ENCODE assay signal across 19 mouse cellular contexts in the genomic region with DNA sequence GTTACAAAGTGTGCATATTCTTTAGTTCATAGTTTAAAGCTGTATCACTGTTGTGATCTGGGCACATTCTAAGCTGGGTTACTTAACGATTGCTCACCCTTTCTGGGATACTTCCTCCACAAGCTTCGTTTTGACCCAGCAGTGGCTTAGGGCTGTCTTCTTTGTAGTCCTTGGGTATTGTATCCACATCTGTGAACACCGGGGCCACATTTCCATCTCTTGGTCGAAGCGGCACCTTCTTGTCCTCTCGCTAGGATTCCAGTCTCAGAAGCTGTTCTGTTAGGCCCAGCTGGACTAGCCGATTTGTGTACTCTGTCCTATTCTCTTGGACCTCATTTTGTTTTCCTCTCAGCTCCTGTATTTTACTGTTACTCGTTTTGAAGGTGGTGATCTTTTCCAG. TPM values are rescaled to one million over a fixed set of nuclear protein-coding genes. Genes with fewer than 3 reads are reported as not detected.
DNase-seq lines count a peak whose midpoint lies in the region; ATAC-seq and TF ChIP-seq lines count a peak whose summit lies in the region.
"Had no signal": no experiment of that assay in that cellular context is flagged by ENCODE, and none has a peak within 500 bp of the region (broad histone marks: within the 10 kb centered on the region; RNA-seq: fewer than 3 reads in every experiment).

No protein-coding gene starts in this region.

- peak overlapping the region in 2 of 3 experiments; percentile 1 to 22 for H3K4me3 ChIP-seq in CH12.LX (replicated peaks in 1 of 3; ENCODE audit: low read depth in 2 of 3, low read length in 2 of 3, poor library complexity in 1 of 3)
- H3K4me3 ChIP-seq in liver, embryonic 11.5 days (ENCODE audit: low read depth, low read length), result no peak overlapping the region

- peaks cover 6% of the 10 kb centered on the region; the same call in 1 of the 2 replicates for H3K79me2 ChIP-seq in CH12.LX (replicated peaks; ENCODE audit: control insufficient read depth, extremely low read depth, insufficient read depth, poor library complexity, severe bottlenecking)

- in situ Hi-C loops in CH12.LX (cut with MboI; ENCODE audit: low pct_ligation_motif_present, low pct_unique_long_range_greater_than_20kb, low sequenced_read_pairs), result no loop called here

- 75% methylated on average over 8 of the region's 8 CpGs for WGBS in liver, embryonic 11.5 days

- peak overlapping the region; percentile 85 for H3K4me2 ChIP-seq in CH12.LX (ENCODE audit: insufficient read depth, low read depth, poor library complexity, severe bottlenecking)
- H3K4me2 ChIP-seq in liver, embryonic 11.5 days, result no peak overlapping the region

- no peak for TF ChIP-seq RAD21 in CH12.LX (IDR thresholded peaks at IDR 0.05; ENCODE audit: low read depth, low read length)

- no peak for ATAC-seq in liver, embryonic 11.5 days (replicated peaks; ENCODE audit: low FRiP score)
- ATAC-seq: activated CD4-positive, CD25-positive, alpha-beta regulatory T cell, adult 4 months; CD4-positive, CD25-positive, alpha-beta regulatory T cell, adult 4 months; Patski had no signal

- peaks cover 0 to 6% of the 10 kb centered on the region in 2 experiments for H3K36me3 ChIP-seq in CH12.LX (replicated peaks in 1 of 2; ENCODE audit: control insufficient read depth in 1 of 2, insufficient read depth in 1 of 2, low read length in 1 of 2)
- H3K36me3 ChIP-seq in liver, embryonic 11.5 days (ENCODE audit: control insufficient read depth, insufficient read depth, low read length), result no peaks in the 10 kb centered on the region
- H3K36me3 ChIP-seq: G1E had no signal

- H3K4me1 ChIP-seq in CH12.LX (ENCODE audit: control insufficient read depth in 1 of 2, insufficient read depth in 2 of 2), result peaks cover 10 to 31% of the 10 kb centered on the region in 2 experiments
- H3K4me1 ChIP-seq in liver, embryonic 11.5 days (replicated peaks; ENCODE audit: control insufficient read depth, insufficient read depth, low read length), result no peaks in the 10 kb centered on the region

- H3K27me3 ChIP-seq in CH12.LX (replicated peaks), result no peaks in the 10 kb centered on the region
- H3K27me3 ChIP-seq in liver, embryonic 11.5 days (replicated peaks; ENCODE audit: control insufficient read depth, insufficient read depth, low read length), result no peaks in the 10 kb centered on the region
- H3K27me3 ChIP-seq: Patski had no signal

- peak overlapping the region; percentile 77 for H3K27ac ChIP-seq in CH12.LX (ENCODE audit: insufficient read depth, low read depth)
- H3K27ac ChIP-seq in liver, embryonic 11.5 days (ENCODE audit: low read depth, low read length), result no peak overlapping the region

- TF ChIP-seq POLR2A in CH12.LX (IDR thresholded peaks at IDR 0.05; ENCODE audit: low read depth, low read length), result 0 out of 2 replicates have a peak, but pooled peaks have one; percentile 24

- TF ChIP-seq CTCF in CH12.LX (conservative IDR thresholded peaks at IDR 0.05 in 1 of 2, IDR thresholded peaks at IDR 0.05 in 1 of 2; ENCODE audit: low read depth in 2 of 2, low read length in 2 of 2), result no peak

- no peak; the same call in 1 of the 2 replicates for TF ChIP-seq EP300 in CH12.LX (IDR thresholded peaks at IDR 0.05; ENCODE audit: low read length)

- H3K9me3 ChIP-seq in CH12.LX (replicated peaks; ENCODE audit: low read length), result no peaks in the 10 kb centered on the region
- H3K9me3 ChIP-seq in liver, embryonic 11.5 days (ENCODE audit: control insufficient read depth, low read length), result no peaks in the 10 kb centered on the region
- H3K9me3 ChIP-seq: G1E had no signal

- H3K9ac ChIP-seq in CH12.LX (ENCODE audit: insufficient read depth, low read depth), result peak overlapping the region; percentile 70
- H3K9ac ChIP-seq in liver, embryonic 11.5 days (ENCODE audit: low read depth, low read length), result no peak overlapping the region

- DNase-seq in CH12.LX (ENCODE audit: extremely low read depth), result no peak
- no peak for DNase-seq in liver, embryonic 11.5 days (ENCODE audit: low spot score)
- DNase-seq: adrenal gland, adult 2 months; adrenal gland, adult 8-10 months; adrenal gland, postnatal 10 days; adrenal gland, postnatal 14 days; adrenal gland, postnatal 25 days; adrenal gland, postnatal 36 days; B cell, adult 2 months; cerebellum, adult 11 months; cerebellum, adult 11-12 months; cerebellum, adult 18-20 months; cerebellum, adult 2 months; cerebellum, adult 8-10 months had no signal

- dilution Hi-C loops in CH12.LX (cut with MboI; ENCODE audit: extremely low pct_ligation_motif_present, extremely low pct_unique_long_range_greater_than_20kb, low sequenced_read_pairs), result no loop called here

TF ChIP-seq in CH12.LX, 34 proteins besides CTCF, POLR2A, EP300 and RAD21:
- TF ChIP-seq JUN (IDR thresholded peaks at IDR 0.05; ENCODE audit: insufficient read depth, low read depth, low read length) (no peak), MAZ (IDR thresholded peaks at IDR 0.05; ENCODE audit: low read depth, low read length) (no peak), ZMIZ1 (IDR thresholded peaks at IDR 0.05; ENCODE audit: low read depth, low read length) (peak; percentile 34; the same call in 1 of the 2 replicates), NELFE (IDR thresholded peaks at IDR 0.05; ENCODE audit: low read depth, low read length) (no peak), CHD2 (IDR thresholded peaks at IDR 0.05; ENCODE audit: low read length) (no peak), GABPA (IDR thresholded peaks at IDR 0.05; ENCODE audit: insufficient replicate concordance, low read depth, low read length) (no peak), JUND (conservative IDR thresholded peaks at IDR 0.05; ENCODE audit: low read depth, low read length) (peak; percentile 41; the same call in 1 of the 2 replicates), MEF2A (IDR thresholded peaks at IDR 0.05; ENCODE audit: borderline replicate concordance, low read depth, low read length) (no peak), PAX5 (IDR thresholded peaks at IDR 0.05; ENCODE audit: low read length) (no peak), SMC3 (IDR thresholded peaks at IDR 0.05; ENCODE audit: low read depth, low read length) (no peak), TBP (conservative IDR thresholded peaks at IDR 0.05; ENCODE audit: low read depth, low read length) (no peak), E2F4 (IDR thresholded peaks at IDR 0.05; ENCODE audit: insufficient replicate concordance, low read depth, low read length) (no peak), MXI1 (IDR thresholded peaks at IDR 0.05; ENCODE audit: low read depth, low read length) (no peak), ETS1 (conservative IDR thresholded peaks at IDR 0.05; ENCODE audit: low read depth, low read length) (no peak), CHD1 (IDR thresholded peaks at IDR 0.05; ENCODE audit: low read depth, low read length) (peak; percentile 45), HCFC1 (IDR thresholded peaks at IDR 0.05; ENCODE audit: low read depth, low read length) (0 out of 2 replicates have a peak, but pooled peaks have one; percentile 21), IRF4 (IDR thresholded peaks at IDR 0.05; ENCODE audit: low read depth, low read length) (peak; percentile 50), USF1 (IDR thresholded peaks at IDR 0.05; ENCODE audit: low read depth, low read length) (no peak), POLR2AphosphoS2 (IDR thresholded peaks at IDR 0.05; ENCODE audit: low read depth, low read length) (no peak), MAFK (IDR thresholded peaks at IDR 0.05; ENCODE audit: insufficient replicate concordance, low read length) (no peak), TCF12 (IDR thresholded peaks at IDR 0.05; ENCODE audit: low read depth, low read length) (no peak), UBTF (IDR thresholded peaks at IDR 0.05; ENCODE audit: low read depth, low read length) (peak; percentile 65; the same call in 1 of the 2 replicates), ZC3H11A (IDR thresholded peaks at IDR 0.05; ENCODE audit: low read depth, low read length) (no peak), NRF1 (IDR thresholded peaks at IDR 0.05; ENCODE audit: low read depth, low read length) (no peak), ZNF384 (IDR thresholded peaks at IDR 0.05; ENCODE audit: low read depth, low read length) (no peak), BHLHE40 (IDR thresholded peaks at IDR 0.05; ENCODE audit: low read depth, low read length) (peak; percentile 26; the same call in 1 of the 2 replicates), MYC (IDR thresholded peaks at IDR 0.05; ENCODE audit: low read depth, low read length) (no peak), ZKSCAN1 (IDR thresholded peaks at IDR 0.05; ENCODE audit: borderline replicate concordance, low read depth, low read length) (no peak), MAX (IDR thresholded peaks at IDR 0.05; ENCODE audit: low read length) (0 out of 2 replicates have a peak, but pooled peaks have one; percentile 29), ELF1 (IDR thresholded peaks at IDR 0.05; ENCODE audit: low read depth, low read length) (no peak), USF2 (conservative IDR thresholded peaks at IDR 0.05; ENCODE audit: low read depth, low read length) (no peak), SIN3A (IDR thresholded peaks at IDR 0.05; ENCODE audit: low read length) (peak; percentile 60; the same call in 1 of the 2 replicates), KAT2A (IDR thresholded peaks at IDR 0.05; ENCODE audit: insufficient replicate concordance, low read length) (no peak), RCOR1 (conservative IDR thresholded peaks at IDR 0.05; ENCODE audit: low read depth, low read length) (no peak)

RNA-seq across cellular contexts. Expression of a gene that starts 13.6 kb away (rescaled TPM):
- 7.2 and 9.2 TPM in 2 replicates for total RNA-seq in CH12.LX (2012; rRNA removed)
- 2.3 and 3.0 TPM in 2 replicates for total RNA-seq in CH12.LX (2014; rRNA removed)
- 2.0 TPM in 2 replicates for polyA plus RNA-seq in CH12.LX (2012; ENCODE audit: insufficient read length, low read depth)
- 0.86 and 1.2 TPM in 2 replicates for polyA plus RNA-seq in liver, embryonic 11.5 days (2014; fragmentation: Nextera tagmentation; extraction: Ambion mirVana)
- total RNA-seq: MEL had no signal
- polyA plus RNA-seq: G1E had no signal
